9 mouse cellular contexts compared by ENCODE assay signal in genomic region chrX:8272000-8272399, GRCm38 (mm10). TPM values are rescaled to one million over a fixed set of nuclear protein-coding genes. Genes with fewer than 3 reads are reported as not detected.
DNase-seq lines count a peak whose midpoint lies in the region; ATAC-seq and TF ChIP-seq lines count a peak whose summit lies in the region.
"Had no signal": no experiment of that assay in that cellular context is flagged by ENCODE, and none has a peak within 500 bp of the region (broad histone marks: within the 10 kb centered on the region; RNA-seq: fewer than 3 reads in every experiment).

No protein-coding gene starts in this region.

- H3K27ac ChIP-seq in kidney, embryonic 16.5 days (ENCODE audit: low read length) = no peak overlapping the region
- no peak overlapping the region for H3K27ac ChIP-seq in kidney, adult 2 months (ENCODE audit: insufficient read depth, low read depth, low read length)
- no peak overlapping the region for H3K27ac ChIP-seq in embryonic facial prominence, embryonic 10.5 days (replicated peaks)
- H3K27ac ChIP-seq in hindbrain, embryonic 16.5 days (ENCODE audit: low read depth, low read length) = no peak overlapping the region
- no peak overlapping the region for H3K27ac ChIP-seq in midbrain, embryonic 15.5 days

- TF ChIP-seq CTCF in kidney, adult 2 months (conservative IDR thresholded peaks at IDR 0.05; ENCODE audit: insufficient read depth, insufficient read length, low read depth, low read length) = no peak

- no peaks in the 10 kb centered on the region for H3K4me1 ChIP-seq in kidney, embryonic 16.5 days (ENCODE audit: insufficient read depth, low read length)
- H3K4me1 ChIP-seq in kidney, adult 2 months (ENCODE audit: control insufficient read depth, insufficient read depth, low read length) = no peaks in the 10 kb centered on the region
- no peaks in the 10 kb centered on the region for H3K4me1 ChIP-seq in embryonic facial prominence, embryonic 10.5 days
- H3K4me1 ChIP-seq in hindbrain, embryonic 16.5 days (ENCODE audit: control insufficient read depth, insufficient read depth, low read depth, low read length) = no peaks in the 10 kb centered on the region
- no peaks in the 10 kb centered on the region for H3K4me1 ChIP-seq in midbrain, embryonic 15.5 days

- H3K4me2 ChIP-seq in kidney, embryonic 16.5 days (replicated peaks; ENCODE audit: low read depth, low read length) = peak overlapping the region; percentile 40; the same call in 1 of the 2 replicates
- H3K4me2 ChIP-seq in hindbrain, embryonic 16.5 days (ENCODE audit: low read length) = peak overlapping the region; percentile 27
- H3K4me2 ChIP-seq in midbrain, embryonic 15.5 days = 0 out of 2 replicates have a peak overlapping the region, but pooled peaks have one; percentile 16

- DNase-seq in kidney, adult 2 months = no peak
- DNase-seq in embryonic facial prominence, embryonic 10.5 days (ENCODE audit: low spot score) = no peak
- no peak for DNase-seq in cerebellum, adult 11 months
- no peak for DNase-seq in urinary bladder, postnatal 10 days (ENCODE audit: low spot score)
- DNase-seq in adipocyte (ENCODE audit: low spot score) = no peak

- no peak for ATAC-seq in kidney, embryonic 16.5 days (ENCODE audit: low FRiP score, low TSS enrichment)
- no peak for ATAC-seq in hindbrain, embryonic 16.5 days
- ATAC-seq in midbrain, embryonic 15.5 days (replicated peaks) = no peak

- peak overlapping the region; percentile 15 for H3K4me3 ChIP-seq in kidney, embryonic 16.5 days (ENCODE audit: low read length)
- no peak overlapping the region for H3K4me3 ChIP-seq in kidney, adult 2 months (ENCODE audit: insufficient read depth, low read depth, low read length)
- H3K4me3 ChIP-seq in embryonic facial prominence, embryonic 10.5 days = peak overlapping the region; percentile 23; the same call in 1 of the 2 replicates
- no peak overlapping the region for H3K4me3 ChIP-seq in hindbrain, embryonic 16.5 days (ENCODE audit: low read length)
- H3K4me3 ChIP-seq in midbrain, embryonic 15.5 days = no peak overlapping the region

- no peaks in the 10 kb centered on the region for H3K36me3 ChIP-seq in kidney, embryonic 16.5 days (ENCODE audit: insufficient read depth, low read length)
- H3K36me3 ChIP-seq in kidney, adult 2 months (ENCODE audit: control insufficient read depth, insufficient read depth, low read length) = no peaks in the 10 kb centered on the region
- no peaks in the 10 kb centered on the region for H3K36me3 ChIP-seq in embryonic facial prominence, embryonic 10.5 days (replicated peaks)
- H3K36me3 ChIP-seq in hindbrain, embryonic 16.5 days (ENCODE audit: control insufficient read depth, insufficient read depth, low read length) = no peaks in the 10 kb centered on the region
- H3K36me3 ChIP-seq in midbrain, embryonic 15.5 days (replicated peaks) = no peaks in the 10 kb centered on the region
- H3K36me3 ChIP-seq: G1E had no signal

- WGBS in kidney, embryonic 16.5 days = 31% methylated on average over 10 of the region's 10 CpGs
- 9% methylated on average over 10 of the region's 10 CpGs for WGBS in kidney, adult 2 months
- WGBS in embryonic facial prominence, embryonic 10.5 days = 23% methylated on average over 10 of the region's 10 CpGs
- 32% methylated on average over 10 of the region's 10 CpGs for WGBS in hindbrain, embryonic 16.5 days
- 33% methylated on average over 10 of the region's 10 CpGs for WGBS in midbrain, embryonic 15.5 days

- TF ChIP-seq POLR2A in kidney, adult 2 months (IDR thresholded peaks at IDR 0.05; ENCODE audit: low read depth, low read length) = no peak

- H3K9ac ChIP-seq in kidney, embryonic 16.5 days (replicated peaks; ENCODE audit: low read length) = no peak overlapping the region
- no peak overlapping the region for H3K9ac ChIP-seq in hindbrain, embryonic 16.5 days (ENCODE audit: low read depth, low read length)
- H3K9ac ChIP-seq in midbrain, embryonic 15.5 days = no peak overlapping the region

- H3K9me3 ChIP-seq in kidney, embryonic 16.5 days (ENCODE audit: low read length) = no peaks in the 10 kb centered on the region
- 0 out of 2 replicates have a peak, but pooled peaks cover 3% of the 10 kb centered on the region for H3K9me3 ChIP-seq in embryonic facial prominence, embryonic 10.5 days
- H3K9me3 ChIP-seq in hindbrain, embryonic 16.5 days (ENCODE audit: control insufficient read depth, low read length) = no peaks in the 10 kb centered on the region
- H3K9me3 ChIP-seq in midbrain, embryonic 15.5 days = no peaks in the 10 kb centered on the region
- H3K9me3 ChIP-seq: G1E had no signal

- peaks cover 6% of the 10 kb centered on the region; the same call in 1 of the 2 replicates for H3K27me3 ChIP-seq in kidney, embryonic 16.5 days (ENCODE audit: insufficient read depth, low read length)
- no peaks in the 10 kb centered on the region for H3K27me3 ChIP-seq in kidney, adult 2 months (replicated peaks; ENCODE audit: control insufficient read depth, insufficient read depth, low read length)
- peaks cover 35% of the 10 kb centered on the region for H3K27me3 ChIP-seq in embryonic facial prominence, embryonic 10.5 days (replicated peaks; ENCODE audit: low read depth, poor library complexity, severe bottlenecking)
- H3K27me3 ChIP-seq in hindbrain, embryonic 16.5 days (replicated peaks; ENCODE audit: control insufficient read depth, insufficient read depth, low read length) = 0 out of 2 replicates have a peak, but pooled peaks cover 2% of the 10 kb centered on the region
- H3K27me3 ChIP-seq in midbrain, embryonic 15.5 days (replicated peaks) = no peaks in the 10 kb centered on the region; the same call in 1 of the 2 replicates

RNA-seq across cellular contexts. Expression of gene Slc38a5, which starts 1.1 kb away (rescaled TPM):
- 1.8 and 4.1 TPM in 2 replicates for polyA plus RNA-seq in kidney, embryonic 16.5 days (2015; fragmentation: Nextera tagmentation; extraction: Ambion mirVana)
- not detected in 2 replicates for polyA plus RNA-seq in kidney, adult 2 months (2012; rRNA removed)
- polyA plus RNA-seq in embryonic facial prominence, embryonic 10.5 days (2016; fragmentation: Nextera tagmentation; extraction: Ambion mirVana) = 4.2 and 4.6 TPM in 2 replicates
- 34.6 and 43.0 TPM in 2 replicates for polyA plus RNA-seq in hindbrain, embryonic 16.5 days (2015; fragmentation: Nextera tagmentation; extraction: Ambion mirVana)
- polyA plus RNA-seq in midbrain, embryonic 15.5 days (2015; fragmentation: Nextera tagmentation; extraction: Ambion mirVana) = 47.5 and 48.4 TPM in 2 replicates

RNA-seq across cellular contexts. Expression of gene Ftsj1, which starts 19.8 kb away (rescaled TPM):
- 39.7 and 41.5 TPM in 2 replicates for polyA plus RNA-seq in kidney, embryonic 16.5 days (2015; fragmentation: Nextera tagmentation; extraction: Ambion mirVana)
- 31.1 and 32.1 TPM in 2 replicates for polyA plus RNA-seq in kidney, adult 2 months (2012; rRNA removed)
- 50.5 and 52.4 TPM in 2 replicates for polyA plus RNA-seq in embryonic facial prominence, embryonic 10.5 days (2016; fragmentation: Nextera tagmentation; extraction: Ambion mirVana)
- 49.9 and 52.8 TPM in 2 replicates for polyA plus RNA-seq in hindbrain, embryonic 16.5 days (2015; fragmentation: Nextera tagmentation; extraction: Ambion mirVana)
- 51.3 and 51.7 TPM in 2 replicates for polyA plus RNA-seq in midbrain, embryonic 15.5 days (2015; fragmentation: Nextera tagmentation; extraction: Ambion mirVana)

RNA-seq across cellular contexts. Expression of gene Ssxb10, which starts 55.2 kb away (rescaled TPM):
- polyA plus RNA-seq in kidney, embryonic 16.5 days (2015; fragmentation: Nextera tagmentation; extraction: Ambion mirVana) = not detected in 2 replicates
- not detected in 2 replicates for polyA plus RNA-seq in kidney, adult 2 months (2012; rRNA removed)
- not detected in 2 replicates for polyA plus RNA-seq in embryonic facial prominence, embryonic 10.5 days (2016; fragmentation: Nextera tagmentation; extraction: Ambion mirVana)
- not detected in 2 replicates for polyA plus RNA-seq in hindbrain, embryonic 16.5 days (2015; fragmentation: Nextera tagmentation; extraction: Ambion mirVana)
- polyA plus RNA-seq in midbrain, embryonic 15.5 days (2015; fragmentation: Nextera tagmentation; extraction: Ambion mirVana) = not detected in 2 replicates
- polyA plus RNA-seq: G1E had no signal

Comparison
In these comparisons a context has a peak if more than half of its experiments do, and no peak if none do; other contexts are left out.
1. H3K4me3 ChIP-seq: peak in kidney, embryonic 16.5 days (single experiment) and embryonic facial prominence, embryonic 10.5 days (single experiment); none in kidney, adult 2 months (single experiment), hindbrain, embryonic 16.5 days (single experiment) and midbrain, embryonic 15.5 days (single experiment).
2. Peak in every context shown above with its lines, with median percentiles within 50 percentile points of each other: H3K4me2 ChIP-seq.